Mouse (Mus musculus): ENCODE data around the gene Gpx5. TPM values are rescaled to one million over a fixed set of nuclear protein-coding genes. Genes with fewer than 3 reads are reported as not detected.
"Not testable (repeated sequence)": the region's sequence is repeated elsewhere in the genome, so short reads cannot be mapped to it uniquely, and the experiment has no call there.

Gene Gpx5
- total RNA-seq, 2 experiments from 2014 or later = not detected

- DNase-seq (ENCODE audit: low spot score in 2 of 2) = no peak
Observed at GRCm38 (mm10) chr13:21267541-21267940, 25.0 kb downstream of the Gpx5 start.

GRCm38 (mm10) chr13:21265736-21266135, 26.8 kb downstream of the Gpx5 start:
- DNase-seq (ENCODE audit: low spot score in 2 of 2) = no peak

- DNase-seq (ENCODE audit: low spot score in 2 of 2) = peak; percentile 61 to 67
Observed at GRCm38 (mm10) chr13:21264366-21264765, 28.2 kb downstream of the Gpx5 start.

GRCm38 (mm10) chr13:21263910-21264309, 28.6 kb downstream of the Gpx5 start:
- DNase-seq (ENCODE audit: low spot score in 2 of 2) = peak; percentile 27 to 32

- DNase-seq (ENCODE audit: low spot score in 2 of 2) = no peak
Observed at GRCm38 (mm10) chr13:21262787-21263461, 29.6 kb downstream of the Gpx5 start.

GRCm38 (mm10) chr13:21260289-21260688, 32.2 kb downstream of the Gpx5 start:
- DNase-seq (ENCODE audit: low spot score in 2 of 2) = no peak

GRCm38 (mm10) chr13:21259677-21260113, 32.8 kb downstream of the Gpx5 start:
- DNase-seq (ENCODE audit: low spot score in 2 of 2) = peak; percentile 68 to 77

GRCm38 (mm10) chr13:21259171-21259631, 33.3 kb downstream of the Gpx5 start:
- DNase-seq (ENCODE audit: low spot score in 2 of 2) = peak; percentile 30 to 52

- peak in 1 of 2 experiments; percentile 23 for DNase-seq (ENCODE audit: low spot score in 2 of 2)
Observed at GRCm38 (mm10) chr13:21258524-21258923, 34.0 kb downstream of the Gpx5 start.

GRCm38 (mm10) chr13:21253986-21254385, 38.5 kb downstream of the Gpx5 start:
- DNase-seq (ENCODE audit: low spot score in 2 of 2) = peak; percentile 61 to 65

GRCm38 (mm10) chr13:21253569-21253968, 39.0 kb downstream of the Gpx5 start:
- DNase-seq (ENCODE audit: low spot score in 2 of 2) = no peak

GRCm38 (mm10) chr13:21253040-21253439, 39.5 kb downstream of the Gpx5 start:
- no peak for DNase-seq (ENCODE audit: low spot score in 2 of 2)

GRCm38 (mm10) chr13:21250074-21250681, 42.4 kb downstream of the Gpx5 start:
- DNase-seq (ENCODE audit: low spot score in 2 of 2) = no peak

GRCm38 (mm10) chr13:21249022-21249421, 43.5 kb downstream of the Gpx5 start:
- peak in 1 of 2 experiments; percentile 12 for DNase-seq (ENCODE audit: low spot score in 2 of 2)

GRCm38 (mm10) chr13:21246276-21246675, 46.3 kb downstream of the Gpx5 start:
- no peak for DNase-seq (ENCODE audit: low spot score in 2 of 2)

- DNase-seq (ENCODE audit: low spot score in 2 of 2) = not testable (repeated sequence)
Observed at GRCm38 (mm10) chr13:21244967-21245366, 47.6 kb downstream of the Gpx5 start.

- DNase-seq (ENCODE audit: low spot score in 2 of 2) = no peak
Observed at GRCm38 (mm10) chr13:21244089-21244488, 48.4 kb downstream of the Gpx5 start.

- no peak for DNase-seq (ENCODE audit: low spot score in 2 of 2)
Observed at GRCm38 (mm10) chr13:21243196-21243595, 49.3 kb downstream of the Gpx5 start.

- DNase-seq (ENCODE audit: low spot score in 2 of 2) = peak in 1 of 2 experiments; percentile 15
Observed at GRCm38 (mm10) chr13:21242408-21243125, 50.0 kb downstream of the Gpx5 start.

- peak; percentile 31 to 33 for DNase-seq (ENCODE audit: low spot score in 2 of 2)
Observed at GRCm38 (mm10) chr13:21240788-21241187, 51.7 kb downstream of the Gpx5 start.

GRCm38 (mm10) chr13:21237161-21237560, 55.4 kb downstream of the Gpx5 start:
- no peak for DNase-seq (ENCODE audit: low spot score in 2 of 2)

GRCm38 (mm10) chr13:21236714-21237113, 55.8 kb downstream of the Gpx5 start:
- DNase-seq (ENCODE audit: low spot score in 2 of 2) = no peak
